Mouse (Mus musculus) CH12F3 (cell line): ENCODE data around the gene Hgf.

ENCODE experiments used
- in situ Hi-C: fragments of 300-500 bp; cut with MboI; formaldehyde crosslinking; loops from 2 replicates; pipeline ENCODE4 v1.14.3; 2020; ENCODE audit warnings: low sequenced_read_pairs

The Hgf gene

GRCm38 (mm10) chr5:16553304-16554047 lies at the start of gene Hgf:
Gene Hgf (plus strand): TSS chr5:16553495.
- in situ Hi-C loops: no loop called here

- in situ Hi-C loops: no loop called here
Observed at GRCm38 (mm10) chr5:16506702-16507350, 46.5 kb upstream of the Hgf start.

DNA sequence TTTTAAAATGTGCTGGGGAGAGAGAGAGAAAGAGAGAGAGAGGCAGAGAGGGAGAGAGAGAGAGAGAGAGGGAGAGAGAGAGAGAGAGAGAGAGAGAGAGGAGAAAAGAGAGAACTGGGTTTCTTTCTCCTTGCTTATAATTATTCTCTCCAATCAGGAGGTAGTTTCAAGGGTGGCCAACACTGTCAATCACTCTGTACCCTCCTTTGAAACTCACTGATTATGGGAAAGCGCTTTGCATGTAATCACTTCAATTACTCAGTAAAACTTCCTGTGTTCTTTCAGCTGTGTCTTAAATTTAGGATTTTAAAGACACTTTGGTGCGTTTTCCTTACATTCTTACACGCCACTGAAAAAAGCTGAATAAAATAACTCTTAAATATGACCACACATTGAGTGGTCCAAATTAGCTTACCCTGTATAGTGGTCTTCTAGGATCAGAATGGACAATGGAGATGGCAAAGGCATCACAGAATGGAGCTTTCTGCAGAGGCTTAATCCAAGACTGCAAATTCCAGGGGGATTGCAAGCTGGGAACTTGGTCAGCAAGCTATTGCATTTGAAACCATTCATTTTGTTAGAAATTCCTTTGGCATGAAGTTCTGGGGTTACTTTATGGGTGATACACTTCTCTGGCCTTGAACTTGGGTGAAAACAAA lies 21.5 kb upstream of the Hgf start:
- in situ Hi-C loops: no loop called here

- in situ Hi-C loops: no loop called here
Observed at GRCm38 (mm10) chr5:16538067-16538466, 15.2 kb upstream of the Hgf start.

- in situ Hi-C loops: no loop called here
Observed at GRCm38 (mm10) chr5:16541561-16542116, 11.7 kb upstream of the Hgf start.

DNA sequence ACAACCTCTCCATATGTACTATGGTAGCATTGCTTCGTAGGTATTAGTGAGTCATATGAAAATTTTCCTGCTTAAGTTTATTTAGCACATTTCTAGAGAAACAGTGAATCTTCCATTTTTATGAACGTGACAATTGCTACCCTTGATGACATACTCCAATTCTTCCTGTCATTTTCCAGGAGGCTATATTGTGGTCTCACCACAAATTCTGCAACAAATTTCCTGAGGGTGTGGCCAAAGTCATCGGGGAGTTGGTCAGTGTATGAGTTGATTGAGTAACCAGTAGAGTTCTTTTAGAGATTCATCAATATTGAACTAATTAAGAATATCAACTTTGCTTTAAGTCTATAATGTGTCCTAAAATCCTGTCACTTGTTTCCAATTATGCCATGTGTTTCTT lies 5.8 kb upstream of the Hgf start:
- in situ Hi-C loops: no loop called here

- in situ Hi-C loops: no loop called here
Observed at GRCm38 (mm10) chr5:16552647-16553046, 648 bp upstream of the Hgf start.

DNA sequence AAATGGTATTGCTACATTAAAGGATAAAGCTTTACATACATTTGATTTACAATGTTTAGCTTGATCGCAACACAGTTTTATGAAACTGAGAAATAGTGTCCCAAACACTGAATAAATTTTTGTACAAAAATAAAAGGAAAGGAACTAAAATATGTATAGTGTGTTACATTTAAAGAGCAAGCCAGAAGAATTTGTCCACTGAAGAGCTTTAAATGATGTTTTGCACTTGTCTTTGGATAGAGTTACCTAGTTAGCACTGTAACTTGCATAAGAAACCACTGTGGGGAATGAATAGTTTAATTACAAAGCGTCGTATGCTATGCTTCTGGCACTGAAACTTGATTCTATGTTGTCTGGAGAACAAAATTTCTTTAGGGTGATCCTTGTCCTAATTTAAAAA lies 7.0 kb downstream of the Hgf start:
- in situ Hi-C loops: no loop called here

DNA sequence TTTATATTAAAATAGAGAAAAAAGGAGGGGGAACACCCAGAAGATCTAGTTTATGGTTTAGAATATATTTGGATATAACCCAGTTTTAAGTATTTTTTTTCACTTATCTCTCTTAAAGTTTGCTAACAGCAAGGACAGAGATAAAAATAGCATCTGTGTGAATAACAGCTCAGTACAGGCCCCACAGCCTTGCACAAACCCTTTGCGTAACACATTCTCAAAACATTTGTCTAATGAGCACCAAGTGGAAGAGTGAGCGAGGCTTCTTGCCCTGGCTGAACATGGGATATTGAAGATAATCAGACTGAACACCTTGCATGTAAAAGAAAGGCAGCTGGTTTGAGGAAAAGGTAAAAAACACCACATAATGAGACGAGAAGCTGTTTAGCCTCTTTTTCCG lies 15.7 kb downstream of the Hgf start:
- in situ Hi-C loops: no loop called here

GRCm38 (mm10) chr5:16577882-16578742 lies 24.8 kb downstream of the Hgf start:
- in situ Hi-C loops: no loop called here

DNA sequence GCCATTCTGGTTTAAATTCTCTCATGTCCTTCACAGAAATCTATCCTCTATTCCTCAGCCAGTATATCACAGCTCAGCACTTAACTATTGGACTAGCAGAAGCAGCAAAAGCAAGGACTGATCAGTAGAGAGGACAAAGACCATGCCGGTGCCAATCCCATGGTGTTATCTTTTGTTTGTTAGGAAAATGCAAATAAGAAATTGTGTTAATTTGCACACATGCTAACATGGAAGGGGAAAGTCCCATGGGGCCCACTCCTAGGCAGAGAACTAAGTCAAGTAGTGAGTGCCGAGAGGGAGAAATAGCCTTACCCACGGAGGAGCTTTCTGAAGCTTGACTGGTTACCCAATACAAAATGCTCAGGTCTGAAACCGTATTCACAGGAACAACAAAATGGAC lies 42.4 kb downstream of the Hgf start:
- in situ Hi-C loops: no loop called here

DNA sequence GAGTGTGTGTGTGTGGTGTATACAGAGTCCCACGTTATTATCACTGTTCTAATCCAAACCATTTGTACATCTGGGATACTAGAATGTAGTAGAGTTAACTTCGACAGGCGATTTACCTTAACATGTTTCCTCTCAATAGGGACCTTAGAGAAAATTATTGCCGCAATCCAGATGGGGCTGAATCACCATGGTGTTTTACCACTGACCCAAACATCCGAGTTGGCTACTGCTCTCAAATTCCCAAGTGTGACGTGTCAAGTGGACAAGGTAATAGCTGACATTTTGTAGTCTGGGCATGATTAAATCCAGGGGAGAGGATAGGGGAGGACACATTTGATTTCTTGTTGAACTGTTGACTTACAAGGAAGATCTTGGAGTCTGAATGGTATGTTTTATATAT lies 44.7 kb downstream of the Hgf start:
- in situ Hi-C loops: no loop called here

GRCm38 (mm10) chr5:16601463-16601862 lies 48.2 kb downstream of the Hgf start:
- in situ Hi-C loops: no loop called here

- in situ Hi-C loops: no loop called here
Observed at GRCm38 (mm10) chr5:16632996-16633395, 79.7 kb downstream of the Hgf start.

DNA sequence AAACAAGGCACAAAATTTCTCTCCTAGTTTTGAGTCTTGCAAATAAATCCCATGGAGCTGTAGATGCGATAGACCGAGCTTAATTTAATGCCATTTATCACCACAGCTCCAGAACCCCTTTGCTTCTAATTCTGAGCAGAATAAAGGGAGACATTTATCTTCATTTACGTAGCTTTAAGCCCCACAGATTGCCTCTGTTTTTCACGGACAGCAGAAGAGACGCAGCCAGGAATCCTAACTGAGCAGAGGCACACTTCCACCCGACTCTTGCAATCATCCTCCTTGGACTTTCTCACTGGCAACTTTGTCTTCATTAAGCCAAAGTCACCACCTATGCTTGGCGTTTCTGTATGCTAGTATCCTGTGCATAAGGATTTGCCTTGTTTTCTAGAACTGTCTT lies 93.1 kb downstream of the Hgf start:
- in situ Hi-C loops: no loop called here

GRCm38 (mm10) chr5:16647701-16648100 lies 94.4 kb downstream of the Hgf start:
- in situ Hi-C loops: no loop called here

GRCm38 (mm10) chr5:16650240-16650639 lies 96.9 kb downstream of the Hgf start:
- in situ Hi-C loops: no loop called here

DNA sequence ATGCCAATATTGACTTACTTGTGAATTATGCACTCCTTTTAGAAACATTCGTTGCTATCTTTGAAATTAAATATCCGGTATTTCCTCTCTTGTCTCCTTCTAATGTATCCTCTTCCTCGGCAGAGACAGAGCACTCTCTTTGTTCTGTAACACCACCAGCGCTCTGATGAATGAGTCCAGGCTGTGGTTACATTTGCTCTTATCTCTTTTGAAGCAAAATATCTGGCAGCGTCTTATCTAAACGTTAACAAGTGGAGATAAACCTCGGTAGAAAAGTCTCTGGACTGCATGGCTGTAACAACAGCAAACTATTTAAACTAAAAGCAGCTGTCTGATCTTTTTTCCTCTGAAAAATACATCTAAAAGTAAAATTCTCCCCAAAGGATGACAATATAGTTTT lies 100.7 kb downstream of the Hgf start:
- in situ Hi-C loops: no loop called here
